Comparison of ENCODE assay signal across 14 mouse cellular contexts in the genomic region with DNA sequence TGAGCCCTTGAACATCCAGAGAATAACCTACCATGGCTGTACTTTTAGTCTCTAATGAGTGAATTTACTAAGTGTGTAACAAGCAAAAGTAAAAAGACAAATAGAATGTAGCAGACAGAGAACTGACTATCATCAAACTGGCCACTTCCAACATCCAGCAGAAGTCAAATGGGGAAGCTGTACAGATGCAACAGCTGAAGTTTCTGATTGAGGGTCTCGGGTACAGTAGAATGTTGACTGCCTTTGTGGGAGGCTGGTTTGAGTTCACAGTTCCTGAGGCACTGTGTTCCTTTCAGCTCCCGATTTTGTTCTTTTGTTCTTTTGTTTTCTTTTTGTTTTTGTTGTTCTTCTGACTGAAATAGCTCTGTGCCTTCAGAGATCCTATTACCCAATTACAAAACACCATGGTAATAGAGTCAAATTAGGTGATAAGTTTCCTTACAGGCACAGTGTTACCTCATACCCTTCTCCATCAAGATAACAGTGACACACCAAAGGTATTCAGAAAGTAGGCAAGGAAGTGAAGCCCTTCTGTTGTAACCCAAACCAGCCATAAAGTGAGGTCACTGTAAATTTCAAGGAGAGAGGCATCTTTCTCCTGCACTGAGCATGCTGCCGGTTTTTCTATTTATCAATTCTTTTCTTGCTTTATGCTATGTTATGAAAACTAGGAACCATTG.
"Had no signal": no experiment of that assay in that cellular context is flagged by ENCODE, and none has a peak within 500 bp of the region (broad histone marks: within the 10 kb centered on the region; RNA-seq: fewer than 3 reads in every experiment).

No protein-coding gene starts in this region.

- ATAC-seq: midbrain, embryonic 16.5 days had no signal

- DNase-seq: lung, adult 18-20 months; lung, embryonic 14.5 days; lung, postnatal 10 days; lung, postnatal 4 days; midbrain, embryonic 14.5 days; retina, postnatal 1 day; right cerebral cortex, adult 18-20 months; right cerebral cortex, postnatal 25 days; right cerebral cortex, postnatal 4 days; spleen, adult 18-20 months; thymus, adult 18-20 months; thymus, postnatal 14 days; thymus, postnatal 36 days had no signal
